Mouse (Mus musculus) gastrocnemius, adult 18-20 months (tissue): ENCODE data around the gene Irak3. TPM values are rescaled to one million over a fixed set of nuclear protein-coding genes. Genes with fewer than 3 reads are reported as not detected.

Experiments used
- DNase-seq: peaks from one replicate; pipeline ENCODE4 v3.0.0; 2021; ENCODE audit warnings: low spot score
- total RNA-seq, 2 experiments: library from RNA; stranded (reverse); gene quantifications; 2 replicates each; pipeline ENCODE4 v1.2.3; 2021

The Irak3 gene
- total RNA-seq, 2 experiments from 2014 or later: 1.9 to 2.9 TPM

- DNase-seq: no peak
These were observed 90.1 kb downstream of the Irak3 start for GRCm38 (mm10) chr10:120111691-120112319.

DNA sequence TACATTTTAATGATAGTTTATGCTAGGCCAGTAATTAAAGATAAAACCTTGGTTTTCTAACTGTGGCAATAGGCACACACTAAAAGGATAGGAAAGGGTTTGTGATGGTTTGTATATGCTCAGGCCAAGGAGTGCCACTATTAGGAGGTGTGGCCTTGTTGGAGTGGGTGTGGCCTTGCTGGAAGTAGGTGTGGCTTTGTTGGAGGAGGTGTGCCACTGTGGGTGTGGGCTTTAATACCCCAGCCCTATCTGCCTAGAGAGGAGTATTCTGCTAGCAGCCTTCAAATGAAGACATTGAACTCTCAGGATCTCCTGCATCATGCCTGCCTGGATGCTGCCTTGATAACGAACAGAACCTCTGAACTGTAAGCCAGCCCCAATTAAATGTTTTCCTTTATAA lies 101.1 kb downstream of the Irak3 start:
- no peak for DNase-seq

- no peak for DNase-seq
These were observed 104.4 kb downstream of the Irak3 start for GRCm38 (mm10) chr10:120097564-120097963.

DNA sequence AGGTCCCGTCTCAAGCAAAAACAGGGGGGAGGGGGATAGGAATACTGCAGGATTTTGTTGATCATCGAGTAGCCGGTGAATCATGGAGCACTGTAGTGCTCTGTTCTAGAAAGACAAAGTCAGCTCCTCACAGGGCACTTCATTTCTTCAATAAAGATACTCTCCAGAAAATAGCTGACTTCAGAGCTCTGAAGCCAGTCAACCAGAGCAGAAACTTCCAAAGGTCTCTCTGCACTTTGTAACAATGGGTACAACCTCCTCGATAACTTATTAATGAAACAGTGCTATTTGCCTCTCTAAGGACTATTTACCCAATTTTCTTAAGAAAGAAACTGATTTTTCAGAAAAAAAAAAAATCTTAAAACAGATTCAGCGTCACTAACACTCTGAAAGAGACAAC lies 106.2 kb downstream of the Irak3 start:
- no peak for DNase-seq

GRCm38 (mm10) chr10:120095136-120095535 lies 106.8 kb downstream of the Irak3 start:
- DNase-seq: no peak

GRCm38 (mm10) chr10:120092548-120092947 lies 109.4 kb downstream of the Irak3 start:
- DNase-seq: no peak

Other genes with a start within 250 kb of the Irak3 start
- 1 to 10 TPM; 5.0 to 6.8 TPM for gene Helb, start 89.1 kb downstream of the Irak3 start, total RNA-seq
- 10 to 100 TPM; 76.7 to 79.2 TPM for gene Tmbim4, start 540 bp downstream of the Irak3 start, total RNA-seq
- gene Llph, start 24.9 kb upstream of the Irak3 start, total RNA-seq: 10 to 100 TPM; 15.9 to 17.3 TPM